Mouse (Mus musculus): ENCODE data around the gene Dst. TPM values are rescaled to one million over a fixed set of nuclear protein-coding genes. Genes with fewer than 3 reads are reported as not detected.

Dst gene
- total and polyA plus RNA-seq, 3 experiments: 9.1 to 28.0 (median 20.5) TPM

DNA sequence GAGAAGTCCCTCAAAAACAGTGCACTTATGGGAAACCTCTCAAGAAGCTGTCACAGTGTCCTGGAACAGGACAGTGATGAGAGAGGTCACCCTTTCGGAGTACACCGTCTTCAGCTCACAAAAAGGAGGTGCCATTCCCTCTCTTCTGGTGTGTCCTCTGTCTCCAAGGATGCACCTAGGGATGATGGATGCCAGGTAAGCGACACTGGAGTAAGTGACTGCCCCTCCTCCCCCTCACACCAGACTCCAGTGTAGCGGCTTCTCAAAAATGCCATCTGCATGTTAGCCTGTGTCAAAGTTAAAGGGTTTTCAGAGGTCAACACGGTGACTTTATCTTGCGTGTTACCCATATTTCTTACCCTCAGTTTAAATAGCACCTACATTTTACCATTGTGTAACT, 214.2 kb downstream of the Dst start:
- Histone ChIP-seq H3K27ac (ENCODE audit: insufficient read depth, low read depth) (no peak overlapping the region), H3K9ac (ENCODE audit: insufficient read depth, low read depth) (no peak overlapping the region), H3K27me3 (replicated peaks) (no peaks in the 10 kb centered on the region), H3K4me2 (ENCODE audit: insufficient read depth, low read depth, poor library complexity, severe bottlenecking) (peak overlapping the region; percentile 52; the same call in 1 of the 2 replicates), H3K79me2 (replicated peaks; ENCODE audit: control insufficient read depth, extremely low read depth, insufficient read depth, poor library complexity, severe bottlenecking) (no peaks in the 10 kb centered on the region), H3K4me3 (replicated peaks in 1 of 3; ENCODE audit: low read depth in 2 of 3, low read length in 2 of 3, poor library complexity in 1 of 3) (peak overlapping the region in 1 of 3 experiments; percentile 51), H3K4me1 (ENCODE audit: control insufficient read depth in 1 of 2, insufficient read depth in 2 of 2) (peaks cover 12 to 76% of the 10 kb centered on the region in 2 experiments), H3K36me3 (replicated peaks in 1 of 2; ENCODE audit: control insufficient read depth in 1 of 2, insufficient read depth in 1 of 2, low read length in 1 of 2) (peaks cover 0 to 24% of the 10 kb centered on the region in 2 experiments), H3K9me3 (replicated peaks; ENCODE audit: low read length) (no peaks in the 10 kb centered on the region)
- DNase-seq (ENCODE audit: extremely low read depth): no peak
- dilution Hi-C loops (cut with MboI; ENCODE audit: extremely low pct_ligation_motif_present, extremely low pct_unique_long_range_greater_than_20kb, low sequenced_read_pairs): no loop called here
- TF ChIP-seq BHLHE40 (IDR thresholded peaks at IDR 0.05; ENCODE audit: low read depth, low read length): no peak
- no peak for TF ChIP-seq MYC (IDR thresholded peaks at IDR 0.05; ENCODE audit: low read depth, low read length)
- TF ChIP-seq CHD2 (IDR thresholded peaks at IDR 0.05; ENCODE audit: low read length): no peak
- no peak for TF ChIP-seq GABPA (IDR thresholded peaks at IDR 0.05; ENCODE audit: insufficient replicate concordance, low read depth, low read length)
- no peak for TF ChIP-seq MAFK (IDR thresholded peaks at IDR 0.05; ENCODE audit: insufficient replicate concordance, low read length)
- no peak for TF ChIP-seq ETS1 (conservative IDR thresholded peaks at IDR 0.05; ENCODE audit: low read depth, low read length)
- no peak for TF ChIP-seq USF2 (conservative IDR thresholded peaks at IDR 0.05; ENCODE audit: low read depth, low read length)
- in situ Hi-C loops (cut with MboI; ENCODE audit: low pct_ligation_motif_present, low pct_unique_long_range_greater_than_20kb, low sequenced_read_pairs): no loop called here

DNA sequence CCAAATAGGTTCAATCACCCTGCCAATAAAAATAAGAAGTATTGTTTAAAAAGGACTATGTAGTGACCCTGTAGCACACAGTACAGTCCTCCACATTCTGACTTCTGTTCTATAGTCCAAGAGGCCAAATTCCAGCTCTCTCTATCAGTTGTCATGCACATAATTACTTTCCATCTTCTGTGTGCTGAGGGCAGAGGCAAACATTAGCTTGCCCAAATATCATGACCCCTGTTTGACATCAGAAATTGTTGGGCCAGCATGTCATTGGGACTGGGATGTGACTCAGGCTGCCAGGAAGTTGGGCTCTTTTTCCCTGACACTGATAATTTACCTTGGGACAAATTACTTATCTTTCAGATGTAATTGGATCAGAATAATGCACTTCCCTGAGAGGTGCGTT, 214.9 kb downstream of the Dst start:
- H3K4me3 ChIP-seq (replicated peaks in 1 of 3; ENCODE audit: low read depth in 2 of 3, low read length in 2 of 3, poor library complexity in 1 of 3): no peak overlapping the region
- peaks cover 0 to 27% of the 10 kb centered on the region in 2 experiments for H3K36me3 ChIP-seq (replicated peaks in 1 of 2; ENCODE audit: control insufficient read depth in 1 of 2, insufficient read depth in 1 of 2, low read length in 1 of 2)
- H3K79me2 ChIP-seq (replicated peaks; ENCODE audit: control insufficient read depth, extremely low read depth, insufficient read depth, poor library complexity, severe bottlenecking): no peaks in the 10 kb centered on the region
- H3K27ac ChIP-seq (ENCODE audit: insufficient read depth, low read depth): no peak overlapping the region
- in situ Hi-C loops (cut with MboI; ENCODE audit: low pct_ligation_motif_present, low pct_unique_long_range_greater_than_20kb, low sequenced_read_pairs) (no loop called here), dilution Hi-C loops (cut with MboI; ENCODE audit: extremely low pct_ligation_motif_present, extremely low pct_unique_long_range_greater_than_20kb, low sequenced_read_pairs) (no loop called here)
- H3K9me3 ChIP-seq (replicated peaks; ENCODE audit: low read length): no peaks in the 10 kb centered on the region
- no peak for DNase-seq (ENCODE audit: extremely low read depth)
- H3K27me3 ChIP-seq (replicated peaks): no peaks in the 10 kb centered on the region
- TF ChIP-seq ZKSCAN1 (IDR thresholded peaks at IDR 0.05; ENCODE audit: borderline replicate concordance, low read depth, low read length) (no peak), JUN (IDR thresholded peaks at IDR 0.05; ENCODE audit: insufficient read depth, low read depth, low read length) (no peak), EP300 (IDR thresholded peaks at IDR 0.05; ENCODE audit: low read length) (no peak), ZC3H11A (IDR thresholded peaks at IDR 0.05; ENCODE audit: low read depth, low read length) (no peak), KAT2A (IDR thresholded peaks at IDR 0.05; ENCODE audit: insufficient replicate concordance, low read length) (no peak), ELF1 (IDR thresholded peaks at IDR 0.05; ENCODE audit: low read depth, low read length) (no peak), JUND (conservative IDR thresholded peaks at IDR 0.05; ENCODE audit: low read depth, low read length) (no peak), CHD1 (IDR thresholded peaks at IDR 0.05; ENCODE audit: low read depth, low read length) (no peak), ZMIZ1 (IDR thresholded peaks at IDR 0.05; ENCODE audit: low read depth, low read length) (no peak), POLR2A (IDR thresholded peaks at IDR 0.05; ENCODE audit: low read depth, low read length) (no peak), MXI1 (IDR thresholded peaks at IDR 0.05; ENCODE audit: low read depth, low read length) (no peak), MEF2A (IDR thresholded peaks at IDR 0.05; ENCODE audit: borderline replicate concordance, low read depth, low read length) (no peak), NELFE (IDR thresholded peaks at IDR 0.05; ENCODE audit: low read depth, low read length) (no peak), SIN3A (IDR thresholded peaks at IDR 0.05; ENCODE audit: low read length) (no peak), USF2 (conservative IDR thresholded peaks at IDR 0.05; ENCODE audit: low read depth, low read length) (no peak), MAZ (IDR thresholded peaks at IDR 0.05; ENCODE audit: low read depth, low read length) (no peak), MAFK (IDR thresholded peaks at IDR 0.05; ENCODE audit: insufficient replicate concordance, low read length) (no peak), POLR2AphosphoS2 (IDR thresholded peaks at IDR 0.05; ENCODE audit: low read depth, low read length) (no peak), USF1 (IDR thresholded peaks at IDR 0.05; ENCODE audit: low read depth, low read length) (no peak)
- no peak overlapping the region for H3K9ac ChIP-seq (ENCODE audit: insufficient read depth, low read depth)
- H3K4me1 ChIP-seq (ENCODE audit: control insufficient read depth in 1 of 2, insufficient read depth in 2 of 2): peaks cover 12 to 76% of the 10 kb centered on the region in 2 experiments
- H3K4me2 ChIP-seq (ENCODE audit: insufficient read depth, low read depth, poor library complexity, severe bottlenecking): no peak overlapping the region
